Mouse (Mus musculus): ENCODE data around the gene Ccdc14. TPM values are rescaled to one million over a fixed set of nuclear protein-coding genes. Genes with fewer than 3 reads are reported as not detected.

The Ccdc14 gene
- polyA plus RNA-seq, 1 experiment from 2014 or later = 4.0 TPM

- Histone ChIP-seq H3K4me3 (replicated peaks; ENCODE audit: low read depth, low read length) (no peak overlapping the region), H3K4me1 (replicated peaks; ENCODE audit: insufficient read depth, low read length) (no peaks in the 10 kb centered on the region), H3K27me3 (ENCODE audit: insufficient read depth, low read length) (no peaks in the 10 kb centered on the region), H3K4me2 (ENCODE audit: low read length) (peak overlapping the region; percentile 61; the same call in 1 of the 2 replicates), H3K27ac (no peak overlapping the region), H3K9ac (ENCODE audit: low read depth, low read length) (no peak overlapping the region), H3K9me3 (replicated peaks; ENCODE audit: low read length) (no peaks in the 10 kb centered on the region), H3K36me3 (ENCODE audit: insufficient read depth, low read length) (no peaks in the 10 kb centered on the region)
- no peak for ATAC-seq (replicated peaks; ENCODE audit: low FRiP score, low read depth)
- 33% methylated on average over 11 of the region's 11 CpGs for WGBS
- TF ChIP-seq CTCF (IDR thresholded peaks at IDR 0.05; ENCODE audit: low read depth) = no peak
- peak; percentile 9 for DNase-seq (ENCODE audit: low spot score)
Observed at GRCm38 (mm10) chr16:34658388-34658787, 32.0 kb upstream of the Ccdc14 start.

GRCm38 (mm10) chr16:34664553-34664952, 25.9 kb upstream of the Ccdc14 start:
- Histone ChIP-seq H3K9me3 (replicated peaks; ENCODE audit: low read length) (no peaks in the 10 kb centered on the region), H3K4me3 (replicated peaks; ENCODE audit: low read depth, low read length) (no peak overlapping the region), H3K27ac (no peak overlapping the region), H3K36me3 (ENCODE audit: insufficient read depth, low read length) (no peaks in the 10 kb centered on the region), H3K4me2 (ENCODE audit: low read length) (no peak overlapping the region), H3K4me1 (replicated peaks; ENCODE audit: insufficient read depth, low read length) (no peaks in the 10 kb centered on the region), H3K9ac (ENCODE audit: low read depth, low read length) (no peak overlapping the region), H3K27me3 (ENCODE audit: insufficient read depth, low read length) (no peaks in the 10 kb centered on the region)
- no peak for TF ChIP-seq CTCF (IDR thresholded peaks at IDR 0.05; ENCODE audit: low read depth)
- ATAC-seq (replicated peaks; ENCODE audit: low FRiP score, low read depth) = no peak
- DNase-seq (ENCODE audit: low spot score) = no peak
- 88% methylated on average over 3 of the region's 3 CpGs for WGBS

- Histone ChIP-seq H3K9me3 (replicated peaks; ENCODE audit: low read length) (no peaks in the 10 kb centered on the region), H3K27ac (no peak overlapping the region), H3K27me3 (ENCODE audit: insufficient read depth, low read length) (no peaks in the 10 kb centered on the region), H3K4me3 (replicated peaks; ENCODE audit: low read depth, low read length) (no peak overlapping the region), H3K9ac (ENCODE audit: low read depth, low read length) (no peak overlapping the region), H3K4me2 (ENCODE audit: low read length) (peak overlapping the region; percentile 27), H3K36me3 (ENCODE audit: insufficient read depth, low read length) (no peaks in the 10 kb centered on the region), H3K4me1 (replicated peaks; ENCODE audit: insufficient read depth, low read length) (no peaks in the 10 kb centered on the region)
- peak; percentile 96 for TF ChIP-seq CTCF (IDR thresholded peaks at IDR 0.05; ENCODE audit: low read depth)
- DNase-seq (ENCODE audit: low spot score) (peak; percentile 92), ATAC-seq (replicated peaks; ENCODE audit: low FRiP score, low read depth) (peak; percentile 77)
- 7% methylated on average over 20 of the region's 20 CpGs for WGBS
Observed at GRCm38 (mm10) chr16:34667031-34667726, 23.2 kb upstream of the Ccdc14 start.

GRCm38 (mm10) chr16:34668341-34668740, 22.1 kb upstream of the Ccdc14 start:
- H3K9ac ChIP-seq (ENCODE audit: low read depth, low read length) = no peak overlapping the region
- 77% methylated on average over 9 of the region's 9 CpGs for WGBS
- no peaks in the 10 kb centered on the region for H3K9me3 ChIP-seq (replicated peaks; ENCODE audit: low read length)

DNA sequence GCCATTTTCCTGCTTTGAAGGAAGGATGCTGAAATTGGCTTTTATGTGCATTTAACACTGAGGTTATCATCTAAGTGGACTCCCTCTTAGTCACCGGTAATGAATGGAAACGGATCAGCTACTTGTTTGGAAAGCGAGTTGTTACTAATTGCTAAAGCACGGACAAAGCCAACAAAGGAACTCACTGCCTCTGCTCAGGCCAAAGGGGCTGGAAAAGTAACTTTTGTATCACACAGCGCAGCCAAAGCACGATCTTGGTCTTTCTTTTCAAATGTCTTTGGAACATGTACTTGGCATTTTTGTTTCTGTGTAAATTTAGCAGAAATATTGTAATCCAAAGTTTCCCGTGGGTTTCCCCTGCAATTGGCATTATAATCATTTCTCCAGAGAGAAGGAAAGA, 18.4 kb upstream of the Ccdc14 start:
- ATAC-seq (replicated peaks; ENCODE audit: low FRiP score, low read depth) = no peak
- no peaks in the 10 kb centered on the region for H3K36me3 ChIP-seq (ENCODE audit: insufficient read depth, low read length)
- H3K27ac ChIP-seq = no peak overlapping the region
- no peaks in the 10 kb centered on the region for H3K9me3 ChIP-seq (replicated peaks; ENCODE audit: low read length)
- no peak overlapping the region for H3K4me3 ChIP-seq (replicated peaks; ENCODE audit: low read depth, low read length)
- H3K4me1 ChIP-seq (replicated peaks; ENCODE audit: insufficient read depth, low read length) = no peaks in the 10 kb centered on the region
- 79% methylated on average over 7 of the region's 7 CpGs for WGBS
- no peak for TF ChIP-seq CTCF (IDR thresholded peaks at IDR 0.05; ENCODE audit: low read depth)
- DNase-seq (ENCODE audit: low spot score) = no peak
- H3K4me2 ChIP-seq (ENCODE audit: low read length) = no peak overlapping the region
- H3K9ac ChIP-seq (ENCODE audit: low read depth, low read length) = no peak overlapping the region
- H3K27me3 ChIP-seq (ENCODE audit: insufficient read depth, low read length) = no peaks in the 10 kb centered on the region

More at GRCm38 (mm10) chr16:34668341-34668740, 22.1 kb upstream of the Ccdc14 start:
- Histone ChIP-seq H3K4me3 (replicated peaks; ENCODE audit: low read depth, low read length) (no peak overlapping the region), H3K36me3 (ENCODE audit: insufficient read depth, low read length) (no peaks in the 10 kb centered on the region), H3K4me1 (replicated peaks; ENCODE audit: insufficient read depth, low read length) (no peaks in the 10 kb centered on the region), H3K27me3 (ENCODE audit: insufficient read depth, low read length) (no peaks in the 10 kb centered on the region), H3K27ac (no peak overlapping the region), H3K4me2 (ENCODE audit: low read length) (no peak overlapping the region)
- TF ChIP-seq CTCF (IDR thresholded peaks at IDR 0.05; ENCODE audit: low read depth) = no peak
- ATAC-seq (replicated peaks; ENCODE audit: low FRiP score, low read depth) (no peak), DNase-seq (ENCODE audit: low spot score) (no peak)

- no peaks in the 10 kb centered on the region for H3K9me3 ChIP-seq (replicated peaks; ENCODE audit: low read length)
- H3K4me3 ChIP-seq (replicated peaks; ENCODE audit: low read depth, low read length) = no peak overlapping the region
- TF ChIP-seq CTCF (IDR thresholded peaks at IDR 0.05; ENCODE audit: low read depth) = no peak
- no peak for ATAC-seq (replicated peaks; ENCODE audit: low FRiP score, low read depth)
- no peaks in the 10 kb centered on the region for H3K27me3 ChIP-seq (ENCODE audit: insufficient read depth, low read length)
- no peak overlapping the region for H3K27ac ChIP-seq
- H3K4me2 ChIP-seq (ENCODE audit: low read length) = no peak overlapping the region
- DNase-seq (ENCODE audit: low spot score) = no peak
- 66% methylated on average over 3 of the region's 3 CpGs for WGBS
- no peaks in the 10 kb centered on the region for H3K4me1 ChIP-seq (replicated peaks; ENCODE audit: insufficient read depth, low read length)
- H3K36me3 ChIP-seq (ENCODE audit: insufficient read depth, low read length) = no peaks in the 10 kb centered on the region
- no peak overlapping the region for H3K9ac ChIP-seq (ENCODE audit: low read depth, low read length)
Observed at GRCm38 (mm10) chr16:34672822-34673221, 17.6 kb upstream of the Ccdc14 start.

DNA sequence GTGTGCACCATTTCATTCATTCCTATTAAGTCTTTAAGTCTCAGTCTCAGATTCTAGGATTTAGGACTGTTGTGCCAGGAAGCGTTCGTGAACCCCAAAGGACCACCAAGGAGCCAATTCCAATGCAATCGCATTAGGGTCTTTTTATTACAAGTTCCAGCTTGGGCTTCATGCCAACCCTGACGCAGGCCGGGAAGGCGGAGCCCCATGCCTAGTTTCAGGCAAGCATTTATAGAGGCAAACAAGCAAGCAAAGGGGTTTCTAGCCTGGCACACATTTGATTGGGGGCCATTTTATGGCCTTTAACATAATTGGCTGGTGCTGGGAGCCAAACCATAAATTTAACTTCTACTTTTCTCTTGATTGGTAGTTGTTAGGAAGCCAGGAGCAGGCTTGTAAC, 16.1 kb upstream of the Ccdc14 start:
- Histone ChIP-seq H3K9me3 (replicated peaks; ENCODE audit: low read length) (no peaks in the 10 kb centered on the region), H3K4me3 (replicated peaks; ENCODE audit: low read depth, low read length) (no peak overlapping the region), H3K36me3 (ENCODE audit: insufficient read depth, low read length) (no peaks in the 10 kb centered on the region), H3K27ac (no peak overlapping the region), H3K27me3 (ENCODE audit: insufficient read depth, low read length) (no peaks in the 10 kb centered on the region), H3K4me2 (ENCODE audit: low read length) (no peak overlapping the region), H3K9ac (ENCODE audit: low read depth, low read length) (no peak overlapping the region), H3K4me1 (replicated peaks; ENCODE audit: insufficient read depth, low read length) (no peaks in the 10 kb centered on the region)
- WGBS = 78% methylated on average over 6 of the region's 6 CpGs
- ATAC-seq (replicated peaks; ENCODE audit: low FRiP score, low read depth) (no peak), DNase-seq (ENCODE audit: low spot score) (no peak)
- no peak for TF ChIP-seq CTCF (IDR thresholded peaks at IDR 0.05; ENCODE audit: low read depth)

Measured in kidney, postnatal 0 days (tissue).